Mouse (Mus musculus) CH12.LX (cell line): ENCODE results near the gene Mmp24.

Experiments
- CTCF ChIP-seq, 2 experiments: IDR thresholded peaks in 1 of 2; conservative IDR thresholded peaks in 1 of 2; 2 replicates each; pipeline ENCODE4 v1.5.1; 2011 to 2012; ENCODE audit warnings: low read depth in 2 of 2, low read length in 2 of 2, improper control_type of control experiment in 1 of 2, inconsistent platforms in 1 of 2, mild to moderate bottlenecking in 1 of 2, moderate library complexity in 1 of 2
- EP300 ChIP-seq: IDR thresholded peaks from 2 replicates; pipeline ENCODE4 v1.6.1; 2011; ENCODE audit warnings: low read length, improper control_type of control experiment
- ETS1 ChIP-seq: conservative IDR thresholded peaks from 2 replicates; pipeline ENCODE4 v1.6.1; 2012; ENCODE audit warnings: low read depth, mild to moderate bottlenecking, inconsistent platforms, low read length, improper control_type of control experiment, moderate library complexity
- MXI1 ChIP-seq: IDR thresholded peaks from 2 replicates; pipeline ENCODE4 v1.6.1; 2011; ENCODE audit warnings: mild to moderate bottlenecking, low read depth, low read length, improper control_type of control experiment

DNA sequence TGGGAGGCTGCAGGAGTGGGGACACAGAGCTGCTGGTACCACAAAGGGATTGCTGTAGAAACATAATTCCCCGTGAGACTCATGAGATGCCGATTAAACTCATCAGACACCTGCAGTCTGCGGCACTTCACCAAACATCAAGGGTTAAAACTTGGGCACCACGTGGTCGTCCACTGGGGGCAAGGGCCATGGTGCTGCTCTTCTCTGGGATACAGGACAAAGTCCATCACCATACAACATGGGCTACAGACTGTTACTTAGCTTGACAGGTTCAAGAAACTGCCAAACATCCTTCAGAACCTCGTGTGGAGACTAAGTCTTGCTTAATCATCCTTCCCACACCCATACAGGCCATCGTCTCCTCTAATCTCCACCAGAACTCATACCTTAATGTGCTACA, 85.0 kb downstream of the Mmp24 start:
- TF ChIP-seq CTCF (conservative IDR thresholded peaks at IDR 0.05 in 1 of 2, IDR thresholded peaks at IDR 0.05 in 1 of 2; ENCODE audit: low read depth in 2 of 2, low read length in 2 of 2) (no peak), EP300 (no peak), MXI1 (no peak), ETS1 (no peak)
